ENCODE assay signal across 8 mouse cellular contexts in the genomic region with DNA sequence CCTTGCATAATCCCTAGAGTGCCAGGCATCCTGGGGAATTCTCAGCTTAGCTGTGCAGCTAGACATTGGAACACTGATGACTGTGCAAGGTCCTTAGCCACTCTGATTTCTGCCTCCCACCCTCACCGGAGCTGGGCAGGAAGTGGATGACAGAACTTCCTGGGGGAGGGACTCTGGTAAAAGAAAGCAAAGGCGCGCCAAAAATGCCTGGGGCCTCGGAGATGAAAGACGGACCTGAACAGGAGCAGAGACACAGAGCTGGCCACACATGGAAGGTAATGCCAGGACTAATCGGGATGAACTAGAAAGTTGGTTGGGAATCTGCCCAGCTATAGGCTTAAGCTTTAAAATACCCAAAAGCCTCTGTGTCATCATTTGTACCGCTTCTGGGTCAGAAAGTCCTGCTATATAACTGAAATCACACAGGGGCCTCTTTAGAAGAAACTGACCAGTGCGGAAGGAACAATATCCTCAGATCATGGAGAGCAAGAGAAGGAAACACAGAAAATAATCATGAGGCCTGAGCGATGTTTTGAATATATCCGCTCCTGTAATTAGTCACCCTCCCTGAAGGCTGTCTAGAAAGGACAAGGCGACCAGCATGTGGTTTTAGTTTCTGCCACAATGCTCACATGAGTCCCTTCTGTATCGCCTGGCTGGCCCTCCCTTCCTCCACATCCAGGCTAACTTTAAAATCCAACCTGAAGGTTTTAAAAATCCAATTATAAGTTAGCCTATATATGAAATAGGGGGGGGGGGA. TPM values are rescaled to one million over a fixed set of nuclear protein-coding genes. Genes with fewer than 3 reads are reported as not detected.
A peak's percentile ranks its signal among the peaks of the same experiment; 100 is the strongest.
DNase-seq lines count a peak whose midpoint lies in the region; ATAC-seq lines count a peak whose summit lies in the region.

Slfn3 (plus strand) TSS at position 197 of the 760 bp plus-strand sequence.

- ATAC-seq in hematopoietic stem cell, adult 5-6 weeks (replicated peaks in 1 of 2; ENCODE audit: insufficient read depth in 1 of 2, low FRiP score in 2 of 2, low TSS enrichment in 1 of 2, low read depth in 1 of 2, poor library complexity in 2 of 2, severe bottlenecking in 2 of 2) = peak; percentile 87

- H3K36me3 ChIP-seq in embryonic facial prominence, embryonic 10.5 days (replicated peaks) = no peaks in the 10 kb centered on the region

- no peaks in the 10 kb centered on the region for H3K27me3 ChIP-seq in embryonic facial prominence, embryonic 10.5 days (replicated peaks; ENCODE audit: low read depth, poor library complexity, severe bottlenecking)

- H3K4me1 ChIP-seq in embryonic facial prominence, embryonic 10.5 days = 0 out of 2 replicates have a peak, but pooled peaks cover 7% of the 10 kb centered on the region

- H3K4me3 ChIP-seq in embryonic facial prominence, embryonic 10.5 days = no peak within 1 kb of the TSS

- H3K9me3 ChIP-seq in embryonic facial prominence, embryonic 10.5 days = no peaks in the 10 kb centered on the region

- peak; percentile 9 for DNase-seq in ovary, postnatal 36 days (ENCODE audit: low spot score)
- DNase-seq in ovary, postnatal 10 days (ENCODE audit: low spot score) = no peak
- DNase-seq in embryonic facial prominence, embryonic 10.5 days (ENCODE audit: low spot score) = peak; percentile 18
- peak; percentile 40 to 42 for DNase-seq in lung, adult 18-20 months
- peak; percentile 68 to 70 for DNase-seq in spleen, postnatal 36 days (ENCODE audit: low spot score in 2 of 2)
- DNase-seq in retina, embryonic 14.5 days (ENCODE audit: low spot score) = no peak
- DNase-seq in layer of hippocampus, postnatal 14 days (ENCODE audit: low spot score in 2 of 2) = no peak

- H3K27ac ChIP-seq in embryonic facial prominence, embryonic 10.5 days (replicated peaks) = no peak within 1 kb of the TSS

- WGBS in embryonic facial prominence, embryonic 10.5 days = 69% methylated on average over 12 of the region's 12 CpGs

RNA-seq across cellular contexts. Expression of gene Slfn3, which starts in this region (rescaled TPM):
- 0.45 and 0.65 TPM in 2 replicates for polyA plus RNA-seq in embryonic facial prominence, embryonic 10.5 days (2016; fragmentation: Nextera tagmentation; extraction: Ambion mirVana)
- total RNA-seq in hematopoietic stem cell, adult 5-6 weeks (2017) = 25.6 and 32.5 TPM in 2 replicates
- under 1 TPM; 0.26 to 0.32 TPM for total RNA-seq in layer of hippocampus, postnatal 14 days (2021)

Comparison
In these comparisons a context has a peak if more than half of its experiments do, and no peak if none do; other contexts are left out.
1. RNA of gene Slfn3 (total RNA-seq): 25.6 to 32.5 TPM in hematopoietic stem cell, adult 5-6 weeks; 0.26 to 0.32 TPM in layer of hippocampus, postnatal 14 days; every median in the first group is over 10 times any median in the second.
2. DNase-seq: peak in ovary, postnatal 36 days (single experiment), lung, adult 18-20 months (2 of 2) and spleen, postnatal 36 days (2 of 2); none in ovary, postnatal 10 days (single experiment), retina, embryonic 14.5 days (single experiment) and layer of hippocampus, postnatal 14 days (0 of 2).
3. Peak in DNase-seq in embryonic facial prominence, embryonic 10.5 days; RNA of the gene not detected or under 1 TPM.